Mouse (Mus musculus) c-Kit-negative CD71-positive TER-119-positive erythroid progenitor cells, embryonic 14.5 days (primary cell): Measurements from ENCODE around the gene Daam1.

Experiments
- DNase-seq: peaks from one replicate; pipeline ENCODE4 v3.0.0-alpha.2; 2013; ENCODE audit warnings: low read depth, low spot score

Daam1 gene

DNA sequence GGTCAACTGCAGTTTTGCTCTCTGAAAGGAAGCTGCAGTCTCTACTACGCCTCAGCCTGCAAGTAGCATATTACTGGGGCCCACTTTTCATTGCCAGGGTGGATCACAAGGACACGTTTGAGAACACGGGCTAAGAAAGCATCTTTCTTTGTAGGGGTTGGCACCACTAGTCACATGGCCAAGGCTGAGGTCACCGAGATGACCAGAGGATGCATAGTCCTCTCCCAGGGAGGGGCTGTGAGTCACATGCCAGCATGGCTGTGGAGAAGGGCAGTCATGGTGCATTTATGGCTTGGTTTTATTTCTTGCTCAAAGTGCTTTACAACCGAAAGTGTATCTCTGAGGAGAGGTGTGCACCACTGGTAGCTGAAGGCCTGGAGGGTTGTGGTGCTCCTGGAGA is 67.4 kb downstream of the Daam1 start:
- no peak for DNase-seq

DNA sequence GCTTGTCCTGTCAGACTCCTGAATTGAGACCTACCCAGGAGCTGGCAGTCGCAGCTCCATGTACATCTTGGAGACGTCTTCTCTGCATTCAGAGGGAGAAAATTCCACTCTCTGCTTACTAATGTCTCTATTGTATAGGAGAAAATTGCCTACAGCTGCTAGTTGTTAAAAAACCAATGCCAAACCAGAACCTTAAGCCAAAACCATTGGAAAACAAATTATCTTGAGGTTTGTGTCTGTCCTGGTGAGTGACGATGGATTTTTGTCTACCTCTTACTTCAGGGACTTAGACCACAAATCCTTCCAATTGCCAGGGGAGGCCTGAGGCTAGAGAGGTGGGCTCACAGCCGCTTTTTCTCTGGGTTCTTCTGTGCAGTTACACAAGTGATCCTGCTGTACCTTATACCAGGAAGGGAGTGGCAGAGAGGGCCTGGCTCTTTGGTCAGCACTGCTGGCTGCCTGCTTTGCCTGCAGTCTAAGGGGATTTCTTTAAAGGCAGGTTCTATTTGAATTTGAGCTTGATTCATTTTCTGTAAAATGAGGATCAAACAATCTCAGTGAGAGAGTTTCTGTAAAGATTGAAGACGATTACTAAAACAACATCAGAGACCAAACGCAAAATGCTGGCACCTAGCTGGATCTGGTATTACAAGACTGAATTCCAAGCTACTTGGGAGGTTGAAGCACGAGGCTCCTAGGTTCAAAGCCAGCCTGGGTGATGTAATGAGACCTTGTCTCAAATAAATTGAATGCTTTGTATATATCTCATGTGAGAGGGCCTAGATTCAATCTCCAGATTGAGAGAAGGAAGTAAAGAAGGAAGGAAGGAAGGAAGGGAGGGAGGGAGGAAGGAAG is 68.0 kb downstream of the Daam1 start:
- no peak for DNase-seq

DNA sequence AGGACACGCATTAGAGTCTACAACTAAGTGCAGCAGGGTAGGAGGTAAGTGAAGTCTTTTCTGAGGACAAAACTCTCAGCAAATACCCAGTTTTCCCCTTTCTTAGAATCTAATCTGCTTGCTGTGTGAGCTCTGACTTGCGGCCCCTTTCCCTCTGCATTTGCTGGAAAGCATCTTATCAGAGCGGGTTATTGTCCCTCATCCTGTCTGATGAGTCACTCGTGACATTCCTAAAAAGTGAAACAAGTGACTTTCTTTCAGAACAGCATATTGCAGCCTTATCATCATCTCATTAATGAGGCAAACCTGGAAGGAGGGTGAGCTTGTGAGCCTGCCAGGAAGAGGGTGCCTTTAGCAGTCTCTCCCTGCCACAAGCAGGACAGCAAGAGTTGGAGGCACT is 68.7 kb downstream of the Daam1 start:
- no peak for DNase-seq

DNA sequence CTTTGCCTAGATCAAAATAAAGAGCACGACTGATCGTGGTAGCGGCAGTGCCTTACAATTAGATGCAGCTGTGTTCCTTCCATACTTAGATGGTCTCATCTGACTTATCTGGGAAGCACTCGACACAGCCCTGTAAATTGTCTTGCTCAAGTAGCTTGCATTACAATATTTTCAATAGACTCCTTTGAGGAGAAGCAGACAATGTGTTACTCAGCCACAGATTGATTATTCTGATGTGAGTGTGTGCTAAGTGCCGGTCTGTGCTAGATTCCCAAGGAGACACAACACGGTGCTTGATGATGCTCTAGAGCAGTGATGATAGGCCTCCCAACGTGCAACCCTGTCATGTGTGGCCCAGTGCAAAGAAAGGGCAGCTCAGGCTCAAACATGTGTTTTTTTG is 70.3 kb downstream of the Daam1 start:
- no peak for DNase-seq

DNA sequence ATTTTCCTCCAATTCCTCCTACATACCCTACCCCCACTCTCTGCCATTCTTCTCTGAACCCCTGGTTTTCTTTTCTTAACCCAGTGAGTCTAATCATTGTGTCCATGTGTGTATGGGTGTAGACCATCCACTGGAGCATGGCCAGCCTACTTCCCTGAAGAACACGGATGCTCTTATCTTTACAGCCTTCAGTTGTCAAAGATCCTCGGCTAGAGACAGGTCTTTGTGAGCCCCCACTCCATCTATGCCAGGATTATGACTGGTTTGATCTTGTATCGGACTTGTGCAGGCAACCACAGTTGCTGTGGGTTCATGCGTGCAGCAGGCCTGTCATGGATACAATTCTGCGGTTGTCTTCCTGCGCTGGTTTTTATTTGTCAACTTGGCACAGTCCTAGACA is 71.0 kb downstream of the Daam1 start:
- no peak for DNase-seq

DNA sequence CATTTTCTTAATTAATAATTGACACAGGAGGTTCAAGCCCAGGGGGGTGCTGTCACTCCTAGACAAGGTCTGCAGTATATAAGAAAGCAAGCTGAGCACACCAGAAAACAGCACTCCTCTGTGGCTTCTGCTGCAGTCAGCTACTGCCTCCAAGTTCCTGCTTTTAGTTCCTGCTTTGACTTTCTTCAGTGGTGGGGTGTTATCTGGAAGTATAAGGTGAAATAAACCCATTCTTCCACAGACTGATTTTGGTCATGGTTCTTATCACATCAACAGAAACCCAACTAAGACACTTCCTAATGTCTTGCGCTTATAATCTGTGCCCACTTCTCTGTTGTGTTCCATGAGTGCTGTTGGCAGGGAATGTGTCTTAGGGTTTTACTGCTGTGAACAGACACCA is 71.4 kb downstream of the Daam1 start:
- DNase-seq: no peak

DNA sequence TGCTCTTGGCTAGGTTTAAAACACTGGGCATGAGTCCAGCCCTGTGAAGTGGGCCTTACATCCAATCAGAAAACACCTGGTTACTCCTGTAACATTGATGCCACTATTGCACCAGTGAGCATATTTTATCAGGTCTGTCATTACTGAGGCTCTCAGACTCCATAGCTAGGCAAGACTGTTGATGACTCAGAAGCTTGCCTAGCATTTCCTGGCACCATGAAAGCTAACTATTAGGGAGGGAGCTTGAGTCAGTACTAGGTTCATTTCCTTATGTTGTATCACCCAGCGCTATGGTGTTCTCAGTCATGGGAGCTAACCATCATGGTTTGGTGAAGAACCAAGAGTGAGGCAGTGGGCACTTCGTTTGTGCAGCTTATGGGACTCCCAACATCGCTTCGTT is 72.3 kb downstream of the Daam1 start:
- no peak for DNase-seq

DNA sequence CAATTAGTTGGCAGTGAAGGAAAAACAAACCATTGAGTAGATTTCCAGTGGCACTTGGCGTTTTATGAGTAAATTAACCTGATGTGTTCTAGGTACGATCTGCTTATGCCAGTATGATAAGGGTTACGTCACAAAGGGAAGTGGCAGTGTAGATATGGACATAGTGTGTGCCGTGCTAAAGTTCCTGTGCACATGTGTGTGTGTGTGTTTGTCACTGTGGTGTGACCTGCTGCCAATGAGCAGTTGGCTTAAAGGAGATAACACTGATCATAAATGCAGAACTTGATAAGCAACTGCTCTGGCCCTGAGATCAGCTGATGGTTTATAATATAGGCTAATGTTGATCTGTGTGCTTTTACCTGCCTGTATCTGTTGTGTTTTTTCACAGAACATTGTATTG is 73.4 kb downstream of the Daam1 start:
- DNase-seq: no peak

DNA sequence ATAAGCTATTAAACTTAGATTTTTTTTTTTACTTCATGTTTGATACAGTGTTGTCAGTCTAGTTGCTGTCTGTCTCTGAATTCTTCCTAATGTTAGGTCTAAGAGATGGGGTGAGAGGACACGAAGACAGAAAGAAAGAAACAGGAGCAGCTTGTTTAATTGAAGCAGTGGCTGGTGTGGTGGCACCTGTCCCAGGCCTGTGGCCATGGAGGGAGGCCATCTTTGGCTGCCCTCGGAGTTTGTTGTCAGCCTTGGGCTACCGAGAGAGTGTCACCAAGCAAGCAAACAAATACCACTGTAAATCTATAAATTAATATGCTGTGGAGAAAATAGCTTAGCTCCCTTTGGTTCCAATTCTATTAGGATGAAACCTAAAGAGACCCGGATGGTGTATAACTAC is 74.0 kb downstream of the Daam1 start:
- no peak for DNase-seq

DNA sequence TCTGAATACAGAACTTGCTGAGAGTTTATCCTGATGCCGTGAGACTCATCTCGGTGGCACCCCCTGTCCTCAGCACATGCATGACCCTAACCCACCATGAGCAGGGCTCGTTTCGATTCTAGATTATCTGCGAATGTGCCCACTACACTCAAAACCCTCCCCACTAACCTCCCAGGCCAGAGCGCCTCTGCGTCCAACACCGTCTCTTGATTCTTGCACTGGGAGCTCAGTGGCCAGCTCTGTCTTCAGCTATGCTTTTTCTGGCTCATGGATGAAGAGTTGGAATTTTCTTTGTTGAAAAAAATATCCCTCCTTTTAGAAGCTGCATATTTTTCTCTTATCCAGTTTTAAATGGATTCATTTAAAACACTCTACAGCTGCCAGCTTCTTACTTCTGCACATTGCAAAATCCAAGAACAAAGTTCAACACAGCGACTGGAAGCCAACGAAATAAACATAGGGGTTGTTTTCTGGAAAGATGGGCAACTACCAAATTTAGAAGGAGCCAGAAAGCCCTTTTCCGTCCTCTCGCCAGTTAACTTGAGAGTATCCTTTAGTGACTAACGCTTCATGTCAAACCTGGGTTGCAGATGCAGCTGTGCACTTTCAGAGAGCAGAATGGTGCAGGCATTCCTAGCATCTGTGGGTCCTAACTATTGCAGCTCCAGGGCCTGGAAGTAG is 74.9 kb downstream of the Daam1 start:
- DNase-seq: no peak

DNA sequence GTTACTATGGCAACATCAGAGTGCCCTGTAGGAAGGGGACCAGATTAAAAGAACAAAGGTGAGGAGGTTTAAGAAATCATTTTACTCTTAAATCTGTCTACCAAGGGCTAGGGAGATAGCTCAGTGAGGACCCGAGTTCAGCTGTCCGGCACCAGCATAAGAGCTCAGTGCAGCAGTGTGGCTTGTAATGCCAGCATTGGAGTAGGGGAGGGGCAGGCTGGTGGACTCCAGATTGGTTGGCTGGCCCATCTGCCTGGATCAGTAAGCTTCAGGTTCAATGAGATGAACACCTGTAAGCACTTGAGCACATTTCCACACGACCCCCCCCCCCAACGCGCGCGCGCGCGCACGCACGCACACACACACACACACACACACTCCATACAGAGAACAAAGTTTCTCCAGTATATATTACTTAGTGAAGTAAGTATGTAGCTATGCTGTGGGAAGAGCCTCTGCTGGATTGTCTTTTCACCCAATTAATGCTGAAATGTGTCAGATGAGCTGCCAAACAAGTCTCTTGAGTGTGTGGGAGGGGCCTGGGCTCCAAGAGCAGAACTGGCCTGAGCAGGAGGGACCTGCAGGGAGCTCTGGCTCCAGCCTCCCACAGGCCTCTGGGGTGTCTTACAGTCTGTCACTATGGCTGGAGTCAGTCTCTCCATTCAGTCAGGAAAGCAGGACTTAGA is 75.8 kb downstream of the Daam1 start:
- no peak for DNase-seq

DNA sequence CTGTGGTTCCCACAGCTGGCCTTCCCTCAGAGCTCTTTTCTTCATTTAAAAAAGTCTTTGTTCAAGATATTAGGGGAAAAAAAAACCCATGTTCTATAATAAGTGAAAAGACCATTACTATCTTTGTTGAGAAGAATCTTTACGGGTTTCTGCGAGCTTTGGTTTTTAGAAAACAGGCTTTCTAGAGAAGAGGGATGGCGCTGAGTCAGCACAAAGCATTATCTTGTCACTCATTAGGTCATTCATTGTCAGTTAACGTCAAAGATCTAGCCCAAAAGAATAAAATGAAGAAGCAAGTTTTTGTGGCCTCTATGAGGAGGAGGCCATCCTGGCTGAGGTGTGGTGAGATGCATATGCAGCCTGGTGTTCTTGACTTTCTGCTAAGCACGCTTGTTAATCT is 78.1 kb downstream of the Daam1 start:
- no peak for DNase-seq

DNA sequence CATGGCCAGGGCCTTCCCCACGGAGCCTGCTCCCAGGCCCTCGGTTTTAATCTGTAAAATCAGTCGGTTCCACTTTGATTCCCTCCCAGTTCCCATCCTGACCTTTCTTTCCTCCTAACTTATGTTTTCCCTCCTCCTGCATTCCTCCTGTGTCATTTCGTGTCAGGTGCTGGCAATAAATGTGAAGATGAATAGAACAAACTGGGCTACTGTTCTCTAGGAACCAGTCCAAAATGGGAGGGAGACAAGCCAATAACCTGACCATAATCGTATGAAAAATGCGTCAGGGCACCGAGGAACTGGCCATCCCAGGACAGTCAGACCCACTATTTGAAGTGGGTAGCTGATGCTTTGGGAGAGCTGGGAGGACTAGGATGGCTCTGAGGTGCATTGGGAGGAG is 79.4 kb downstream of the Daam1 start:
- DNase-seq: no peak

DNA sequence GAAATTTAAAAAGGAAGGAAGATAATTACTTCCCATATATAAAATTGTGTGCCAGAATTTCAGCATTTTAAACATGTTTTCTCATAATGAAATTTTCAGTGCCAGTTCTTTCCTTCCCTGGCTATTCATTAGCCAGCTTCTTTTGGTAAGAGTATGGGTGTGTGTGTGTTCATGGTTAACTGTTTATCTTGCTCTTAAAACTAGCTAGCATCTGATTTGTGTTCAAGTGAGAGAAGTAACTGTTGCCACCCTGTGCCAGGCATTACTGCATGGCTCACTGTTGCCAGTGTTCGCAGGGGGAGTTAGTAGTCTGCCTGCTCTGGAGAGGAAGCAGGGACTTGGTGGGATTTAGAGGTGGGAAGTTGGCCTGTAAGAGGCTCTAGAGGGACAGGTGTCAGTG is 81.4 kb downstream of the Daam1 start:
- DNase-seq: no peak

DNA sequence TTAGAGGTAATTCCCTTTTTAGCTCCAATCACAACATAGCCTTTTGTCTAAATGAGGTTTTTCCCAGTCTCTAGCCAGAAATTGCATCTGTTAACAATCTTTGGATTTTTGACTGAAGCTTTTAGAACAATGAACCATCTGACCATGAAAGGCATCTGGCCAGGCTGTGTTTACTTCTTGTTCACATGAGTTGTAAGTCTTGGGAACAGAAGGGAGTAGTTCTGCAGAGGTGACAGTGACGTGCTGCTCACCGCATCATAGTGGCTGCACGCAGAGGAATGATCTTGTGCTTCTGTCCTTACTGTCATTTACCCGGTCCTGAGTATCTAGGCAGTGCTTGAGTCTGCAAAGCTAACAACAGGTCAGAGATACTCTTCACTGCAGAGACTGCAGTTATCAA is 88.3 kb downstream of the Daam1 start:
- no peak for DNase-seq

DNA sequence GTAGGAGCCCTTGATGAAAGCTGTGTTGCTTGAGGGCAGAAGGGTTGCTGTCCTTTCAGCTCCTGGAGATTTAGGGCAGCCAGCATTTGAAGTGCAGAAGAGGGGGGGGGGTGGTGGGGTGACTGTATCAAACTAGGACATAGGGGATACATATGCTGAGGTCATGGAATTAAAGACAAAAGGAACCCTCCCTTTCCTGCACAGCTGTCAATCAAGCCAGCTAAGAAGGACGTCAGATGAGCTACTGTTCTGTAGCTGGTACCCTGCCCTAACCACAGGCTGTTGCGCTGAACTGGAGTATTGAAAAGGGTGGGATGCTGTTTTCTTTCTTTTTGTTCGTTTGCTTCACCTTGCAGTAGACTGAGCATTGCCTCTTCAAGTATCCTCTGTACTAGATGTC is 89.1 kb downstream of the Daam1 start:
- no peak for DNase-seq

DNA sequence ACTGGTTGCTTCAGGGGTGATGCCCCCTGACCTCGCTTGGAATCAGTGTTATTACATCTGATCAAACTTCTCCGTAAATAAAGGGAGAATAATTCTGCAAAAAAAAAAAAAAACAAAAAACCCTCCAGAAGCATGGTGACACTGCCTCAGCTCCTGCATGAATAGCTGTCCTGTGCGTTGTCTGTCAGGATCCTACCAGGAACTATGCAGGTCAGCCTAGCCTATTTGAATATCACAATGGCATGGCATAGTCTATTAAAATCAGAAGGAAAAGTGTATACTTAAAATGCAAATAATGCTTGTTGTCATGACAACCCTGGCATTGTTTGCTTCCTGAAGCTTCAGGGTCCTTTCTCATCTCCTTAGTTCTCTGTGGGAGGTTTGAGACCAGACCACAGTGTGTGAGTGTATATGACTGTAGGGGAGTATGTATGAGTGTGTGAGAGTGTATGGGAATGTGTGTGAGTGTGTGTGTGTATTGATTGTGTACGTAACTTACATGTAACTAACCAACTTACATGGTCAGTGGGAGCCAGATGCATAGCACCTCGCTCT is 92.0 kb downstream of the Daam1 start:
- no peak for DNase-seq

DNA sequence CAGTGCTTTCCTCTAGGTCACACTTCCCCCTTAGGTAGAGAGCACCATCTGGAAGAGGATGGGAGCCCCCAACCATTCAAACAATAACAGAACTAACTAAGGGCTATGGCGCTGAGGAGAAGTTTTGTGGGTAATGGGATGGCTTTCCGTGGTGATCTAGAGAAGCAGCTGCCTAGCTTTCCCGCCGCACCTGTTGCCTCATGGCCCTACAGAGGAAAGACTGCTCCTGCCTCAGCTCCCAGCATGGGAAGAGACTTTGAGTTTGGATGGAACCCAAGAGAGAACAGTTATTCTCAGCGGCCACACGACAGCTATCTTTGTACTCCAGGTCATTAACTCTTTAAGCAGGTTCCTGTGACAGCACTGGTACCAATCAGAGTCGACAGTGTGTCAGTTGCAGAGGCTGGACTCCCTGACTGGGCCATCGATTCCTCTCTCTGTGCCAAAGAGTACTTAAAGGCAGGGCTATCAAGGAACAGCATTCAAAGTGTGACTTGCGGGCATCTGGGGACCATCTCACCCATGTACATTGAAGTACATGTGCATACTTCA is 94.2 kb downstream of the Daam1 start:
- DNase-seq: no peak

DNA sequence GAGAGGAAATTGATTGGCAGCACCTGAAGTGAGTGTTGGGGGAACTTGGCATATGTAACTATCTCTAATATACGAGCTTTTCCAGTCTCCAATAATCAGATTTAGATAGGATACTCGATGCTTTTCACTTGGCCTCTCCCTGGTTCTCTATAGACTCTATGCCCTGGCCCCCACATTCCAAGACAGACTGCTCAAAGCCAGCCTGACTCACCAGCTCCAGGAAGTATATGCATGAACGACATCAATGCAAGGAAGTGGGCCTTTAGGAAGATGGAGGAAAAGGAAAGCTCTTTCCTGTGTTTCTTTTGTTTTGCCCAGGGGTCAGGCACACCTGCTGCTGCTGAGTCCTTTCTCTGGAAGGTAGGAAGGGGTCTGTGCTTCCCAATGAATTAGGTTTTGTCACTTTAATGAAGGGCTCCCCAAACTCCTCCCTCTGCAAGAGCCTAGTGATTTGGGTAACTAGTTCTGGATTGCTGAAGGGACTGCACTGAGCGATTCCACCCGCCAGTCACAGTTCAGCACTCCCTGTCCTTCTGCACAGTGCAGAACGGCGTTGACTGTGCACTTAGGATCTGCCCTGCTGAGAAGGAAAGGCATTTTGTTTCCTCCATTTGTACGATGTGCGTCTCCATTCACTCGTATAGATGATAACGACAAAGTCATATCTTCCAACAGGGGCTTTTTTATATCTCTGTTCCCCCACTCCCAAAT is 95.3 kb downstream of the Daam1 start:
- no peak for DNase-seq

DNA sequence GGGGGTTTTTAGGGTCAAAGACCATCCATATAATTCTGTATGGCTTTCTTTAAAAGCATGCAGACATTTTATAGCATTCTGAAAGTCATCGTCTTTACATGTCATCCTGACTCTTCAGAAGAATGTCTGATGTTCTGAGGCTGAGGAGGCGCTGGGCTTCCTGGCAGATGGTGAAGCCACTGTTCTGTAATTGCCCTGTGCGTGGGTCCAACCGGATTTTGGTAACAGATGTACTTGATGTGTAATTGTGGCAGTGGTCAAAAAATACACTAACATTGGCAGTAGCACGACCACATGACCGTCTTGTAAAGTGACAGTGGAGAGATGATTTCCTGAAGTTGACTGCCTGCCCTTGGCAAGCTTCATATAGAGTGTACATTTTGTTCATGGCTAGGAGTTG is 97.2 kb downstream of the Daam1 start:
- no peak for DNase-seq

DNA sequence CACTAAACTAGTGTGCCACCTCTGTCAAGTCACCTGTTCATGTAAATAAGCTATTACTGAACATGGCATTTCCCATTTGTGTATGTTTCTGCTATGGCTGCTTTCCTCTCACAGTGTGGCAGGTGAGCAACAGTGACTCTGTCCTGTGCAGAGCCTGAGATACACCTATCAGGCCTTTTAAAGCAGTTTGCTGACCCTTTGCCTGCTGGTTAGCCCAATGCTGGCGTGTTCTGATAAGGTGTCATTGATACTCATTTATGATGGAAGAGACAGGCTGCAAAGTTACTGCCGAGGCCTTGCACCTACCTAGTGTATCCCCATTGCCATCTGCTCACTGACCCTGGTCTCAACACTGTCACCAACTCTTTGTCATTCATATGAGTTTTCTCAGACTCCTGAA is 99.0 kb downstream of the Daam1 start:
- DNase-seq: no peak
